Comparison of ENCODE assay signal across 9 mouse cellular contexts in the genomic region with DNA sequence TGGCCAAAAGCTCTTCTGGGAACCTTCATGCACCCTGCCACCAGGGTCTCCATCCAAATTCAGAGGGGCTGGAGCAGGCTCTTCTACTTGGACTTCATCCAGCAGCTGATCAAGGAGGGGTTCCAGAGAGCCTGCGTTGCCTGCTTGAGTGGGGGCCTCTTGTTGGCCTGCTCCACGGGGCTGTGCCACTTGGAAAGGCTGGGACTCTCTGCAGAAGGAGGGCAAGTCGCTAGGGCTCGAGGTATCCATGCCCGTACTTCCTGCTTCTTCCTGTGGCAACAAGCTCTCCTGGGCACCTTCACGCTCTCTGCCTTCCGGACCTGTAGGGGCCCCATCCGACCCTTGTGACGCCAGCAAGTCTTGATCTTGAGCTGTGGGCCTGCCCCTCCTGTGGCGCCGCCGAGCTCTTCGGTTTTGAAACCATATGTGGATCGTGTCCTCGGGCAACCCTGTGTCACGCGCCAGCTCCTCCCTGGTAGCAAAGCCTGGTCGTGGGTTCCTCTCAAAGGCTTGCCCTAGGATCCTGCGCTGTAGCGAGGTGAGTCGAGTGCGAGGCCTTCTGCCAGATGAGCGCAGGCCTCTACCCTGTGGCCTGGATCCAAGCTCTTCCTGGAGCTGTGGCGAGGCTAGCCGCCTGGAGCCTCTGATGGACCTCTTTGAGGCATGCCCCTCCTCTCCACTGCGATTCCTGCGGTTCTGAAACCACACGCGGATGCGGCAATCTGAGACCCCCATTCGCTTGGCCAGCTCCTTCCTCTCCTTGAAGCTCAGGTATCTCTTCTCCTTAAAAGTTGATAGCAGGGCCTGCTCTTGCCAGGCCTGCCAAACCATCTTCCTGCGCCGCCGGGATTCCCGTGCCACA. TPM values are rescaled to one million over a fixed set of nuclear protein-coding genes. Genes with fewer than 3 reads are reported as not detected.
DNase-seq lines count a peak whose midpoint lies in the region; ATAC-seq lines count a peak whose summit lies in the region.
"Not testable (repeated sequence)": the region's sequence is repeated elsewhere in the genome, so short reads cannot be mapped to it uniquely, and the experiment has no call there.
"Had no signal": no experiment of that assay in that cellular context is flagged by ENCODE, and none has a peak within 500 bp of the region (broad histone marks: within the 10 kb centered on the region; RNA-seq: fewer than 3 reads in every experiment).

No protein-coding gene starts in this region.

- not testable (repeated sequence) for H3K9ac ChIP-seq in embryonic facial prominence, embryonic 14.5 days (ENCODE audit: low read depth, low read length)

- intact Hi-C loops in left cerebral cortex, postnatal 4 days (cut with DNase I), result not testable (repeated sequence)

- not testable (repeated sequence) for H3K27me3 ChIP-seq in embryonic facial prominence, embryonic 14.5 days (replicated peaks; ENCODE audit: control insufficient read depth, insufficient read depth, low read length); midbrain, embryonic 10.5 days (ENCODE audit: low read depth, poor library complexity, severe bottlenecking)

- not testable (repeated sequence) for H3K36me3 ChIP-seq in embryonic facial prominence, embryonic 14.5 days (ENCODE audit: control insufficient read depth, insufficient read depth, low read length); midbrain, embryonic 10.5 days

- 88% methylated on average over 25 of the region's 35 CpGs for WGBS in embryonic facial prominence, embryonic 14.5 days
- 89% methylated on average over 35 of the region's 35 CpGs for WGBS in midbrain, embryonic 10.5 days

- DNase-seq in adrenal gland, postnatal 10 days, result peak; percentile 76
- peak; percentile 61 for DNase-seq in embryonic facial prominence, embryonic 14.5 days (ENCODE audit: low spot score)
- peak; percentile 75 to 78 for DNase-seq in heart, adult 9 months (ENCODE audit: low spot score in 2 of 2)
- DNase-seq in kidney, adult 18-20 months, result peak; percentile 65
- peak; percentile 74 for DNase-seq in left cerebral cortex, postnatal 4 days
- DNase-seq in midbrain, embryonic 10.5 days (ENCODE audit: low spot score), result peak; percentile 68
- peak; percentile 60 for DNase-seq in skeletal muscle tissue, adult 2 months (ENCODE audit: low read depth, low spot score)
- DNase-seq in yolk sac, embryonic 10.5 days (ENCODE audit: low spot score), result peak; percentile 64

- peak; percentile 75 for ATAC-seq in embryonic facial prominence, embryonic 14.5 days (ENCODE audit: low read depth)

- H3K27ac ChIP-seq in embryonic facial prominence, embryonic 14.5 days (replicated peaks; ENCODE audit: low read depth, low read length); midbrain, embryonic 10.5 days (replicated peaks): not testable (repeated sequence)

- H3K4me2 ChIP-seq in embryonic facial prominence, embryonic 14.5 days (ENCODE audit: low read depth, low read length), result not testable (repeated sequence)

- H3K9me3 ChIP-seq in embryonic facial prominence, embryonic 14.5 days (ENCODE audit: control insufficient read depth, low read length), result peaks cover 15% of the 10 kb centered on the region
- H3K9me3 ChIP-seq in midbrain, embryonic 10.5 days (replicated peaks), result peaks cover 35% of the 10 kb centered on the region

- H3K4me1 ChIP-seq in embryonic facial prominence, embryonic 14.5 days (ENCODE audit: control insufficient read depth, insufficient read depth, low read length); midbrain, embryonic 10.5 days: not testable (repeated sequence)

- not testable (repeated sequence) for H3K4me3 ChIP-seq in embryonic facial prominence, embryonic 14.5 days (ENCODE audit: low read depth, low read length); midbrain, embryonic 10.5 days

RNA-seq across cellular contexts. Expression of a gene that starts 0.5 kb away (rescaled TPM):
- total RNA-seq in adrenal gland, postnatal 10 days (2021), result not detected
- not detected in 2 replicates for polyA plus RNA-seq in embryonic facial prominence, embryonic 14.5 days (2014; fragmentation: Nextera tagmentation; extraction: Ambion mirVana)
- total RNA-seq in left cerebral cortex, postnatal 4 days (2021), result not detected
- polyA plus RNA-seq in midbrain, embryonic 10.5 days (2016; fragmentation: Nextera tagmentation; extraction: Ambion mirVana), result not detected in 2 replicates
- total RNA-seq: liver, adult 2 months had no signal
- polyA plus RNA-seq: liver, adult 2 months had no signal

RNA-seq across cellular contexts. Expression of a gene that starts 4.5 kb away (rescaled TPM):
- total RNA-seq in adrenal gland, postnatal 10 days (2021), result not detected
- not detected in 2 replicates for polyA plus RNA-seq in embryonic facial prominence, embryonic 14.5 days (2014; fragmentation: Nextera tagmentation; extraction: Ambion mirVana)
- not detected for total RNA-seq in left cerebral cortex, postnatal 4 days (2021)
- polyA plus RNA-seq in midbrain, embryonic 10.5 days (2016; fragmentation: Nextera tagmentation; extraction: Ambion mirVana), result not detected in 2 replicates
- total RNA-seq: liver, adult 2 months had no signal
- polyA plus RNA-seq: liver, adult 2 months had no signal

RNA-seq across cellular contexts. Expression of a gene that starts 7.3 kb away (rescaled TPM):
- not detected for total RNA-seq in adrenal gland, postnatal 10 days (2021)
- polyA plus RNA-seq in embryonic facial prominence, embryonic 14.5 days (2014; fragmentation: Nextera tagmentation; extraction: Ambion mirVana), result not detected in 2 replicates
- total RNA-seq in left cerebral cortex, postnatal 4 days (2021), result not detected
- polyA plus RNA-seq in midbrain, embryonic 10.5 days (2016; fragmentation: Nextera tagmentation; extraction: Ambion mirVana), result not detected in 2 replicates
- total RNA-seq: liver, adult 2 months had no signal
- polyA plus RNA-seq: liver, adult 2 months had no signal

RNA-seq across cellular contexts. Expression of a gene that starts 23.3 kb away (rescaled TPM):
- 10 to 100 TPM; 33.3 to 45.1 TPM for total RNA-seq in adrenal gland, postnatal 10 days (2021)
- polyA plus RNA-seq in embryonic facial prominence, embryonic 14.5 days (2014; fragmentation: Nextera tagmentation; extraction: Ambion mirVana), result 43.0 and 44.5 TPM in 2 replicates
- total RNA-seq in left cerebral cortex, postnatal 4 days (2021), result 10 to 100 TPM; 64.9 to 65.6 TPM
- polyA plus RNA-seq in midbrain, embryonic 10.5 days (2016; fragmentation: Nextera tagmentation; extraction: Ambion mirVana), result 40.1 and 49.2 TPM in 2 replicates
